Mouse (Mus musculus): ENCODE data around the gene Gm15262. TPM values are rescaled to one million over a fixed set of nuclear protein-coding genes. Genes with fewer than 3 reads are reported as not detected.
"Not testable (repeated sequence)": the region's sequence is repeated elsewhere in the genome, so short reads cannot be mapped to it uniquely, and the experiment has no call there.

Gene Gm15262
- polyA plus RNA-seq (2012; fragmentation: generic; extraction: Trizol), result not detected

GRCm38 (mm10) chrX:161287156-161287555 lies at the start of gene Gm15262:
TSS of gene Gm15262 (plus strand) at chrX:161287456.
- not testable (repeated sequence) for H3K27me3 ChIP-seq (ENCODE audit: control insufficient read depth, insufficient read depth, insufficient read length); H3ac ChIP-seq (ENCODE audit: control insufficient read depth, insufficient read length); H3K79me2 ChIP-seq (ENCODE audit: control insufficient read depth, insufficient read depth); H3K4me2 ChIP-seq (ENCODE audit: low read depth); H3K4me3 ChIP-seq; H3K36me3 ChIP-seq (ENCODE audit: control insufficient read depth, insufficient read depth)

GRCm38 (mm10) chrX:161308131-161308530 lies 20.9 kb downstream of the Gm15262 start:
- H3K36me3 ChIP-seq (ENCODE audit: control insufficient read depth, insufficient read depth), result no peaks in the 10 kb centered on the region
- H3K4me3 ChIP-seq, result no peak overlapping the region
- H3ac ChIP-seq (ENCODE audit: control insufficient read depth, insufficient read length), result no peak overlapping the region
- H3K79me2 ChIP-seq (ENCODE audit: control insufficient read depth, insufficient read depth), result no peaks in the 10 kb centered on the region
- H3K4me2 ChIP-seq (ENCODE audit: low read depth), result no peak overlapping the region
- H3K27me3 ChIP-seq (ENCODE audit: control insufficient read depth, insufficient read depth, insufficient read length), result no peaks in the 10 kb centered on the region
- TF ChIP-seq MAX (IDR thresholded peaks at IDR 0.05; ENCODE audit: low read depth), result no peak
- TF ChIP-seq REST (IDR thresholded peaks at IDR 0.05; ENCODE audit: insufficient read depth, insufficient read length), result no peak
- no peak for TF ChIP-seq TCF12 (IDR thresholded peaks at IDR 0.05; ENCODE audit: insufficient read depth, poor library complexity, severe bottlenecking)
- TF ChIP-seq MYOG (IDR thresholded peaks at IDR 0.05; ENCODE audit: control insufficient read depth in 1 of 3, insufficient read depth in 1 of 3, insufficient read length in 2 of 3, low read depth in 2 of 3), result no peak
- TF ChIP-seq MYOD1 (IDR thresholded peaks at IDR 0.05; ENCODE audit: control insufficient read depth in 1 of 3, insufficient read length in 2 of 3, low read depth in 2 of 3), result no peak
- TF ChIP-seq TCF3 (IDR thresholded peaks at IDR 0.05; ENCODE audit: insufficient read length, low read depth), result no peak
- TF ChIP-seq POLR2A (IDR thresholded peaks at IDR 0.05; ENCODE audit: insufficient read length, low read depth), result no peak
- TF ChIP-seq E2F4 (IDR thresholded peaks at IDR 0.05; ENCODE audit: insufficient read depth), result no peak
- TF ChIP-seq POLR2AphosphoS2 (IDR thresholded peaks at IDR 0.05; ENCODE audit: insufficient read length, low read depth), result no peak
- TF ChIP-seq CEBPB (IDR thresholded peaks at IDR 0.05; ENCODE audit: insufficient read depth, poor library complexity, severe bottlenecking), result no peak
- TF ChIP-seq USF1 (IDR thresholded peaks at IDR 0.05; ENCODE audit: low read depth), result no peak

GRCm38 (mm10) chrX:161316443-161316842 lies 29.2 kb downstream of the Gm15262 start:
- no peak overlapping the region for H3ac ChIP-seq (ENCODE audit: control insufficient read depth, insufficient read length)
- TF ChIP-seq CEBPB (IDR thresholded peaks at IDR 0.05; ENCODE audit: insufficient read depth, poor library complexity, severe bottlenecking) (no peak), USF1 (IDR thresholded peaks at IDR 0.05; ENCODE audit: low read depth) (no peak), POLR2A (IDR thresholded peaks at IDR 0.05; ENCODE audit: insufficient read length, low read depth) (no peak), REST (IDR thresholded peaks at IDR 0.05; ENCODE audit: insufficient read depth, insufficient read length) (no peak), TCF12 (IDR thresholded peaks at IDR 0.05; ENCODE audit: insufficient read depth, poor library complexity, severe bottlenecking) (no peak), TCF3 (IDR thresholded peaks at IDR 0.05; ENCODE audit: insufficient read length, low read depth) (no peak), E2F4 (IDR thresholded peaks at IDR 0.05; ENCODE audit: insufficient read depth) (no peak)
- no peak overlapping the region for H3K4me3 ChIP-seq

GRCm38 (mm10) chrX:161370927-161371326 lies 83.7 kb downstream of the Gm15262 start:
- TF ChIP-seq MYOG (IDR thresholded peaks at IDR 0.05; ENCODE audit: control insufficient read depth in 1 of 3, insufficient read depth in 1 of 3, insufficient read length in 2 of 3, low read depth in 2 of 3) (no peak), MAX (IDR thresholded peaks at IDR 0.05; ENCODE audit: low read depth) (no peak), CEBPB (IDR thresholded peaks at IDR 0.05; ENCODE audit: insufficient read depth, poor library complexity, severe bottlenecking) (no peak), POLR2A (IDR thresholded peaks at IDR 0.05; ENCODE audit: insufficient read length, low read depth) (no peak), REST (IDR thresholded peaks at IDR 0.05; ENCODE audit: insufficient read depth, insufficient read length) (no peak), TCF3 (IDR thresholded peaks at IDR 0.05; ENCODE audit: insufficient read length, low read depth) (no peak), SRF (IDR thresholded peaks at IDR 0.05; ENCODE audit: control insufficient read depth, insufficient read length, low read depth) (no peak), POLR2AphosphoS2 (IDR thresholded peaks at IDR 0.05; ENCODE audit: insufficient read length, low read depth) (no peak), E2F4 (IDR thresholded peaks at IDR 0.05; ENCODE audit: insufficient read depth) (no peak), USF1 (IDR thresholded peaks at IDR 0.05; ENCODE audit: low read depth) (no peak), MYOD1 (IDR thresholded peaks at IDR 0.05; ENCODE audit: control insufficient read depth in 1 of 3, insufficient read length in 2 of 3, low read depth in 2 of 3) (no peak), TCF12 (IDR thresholded peaks at IDR 0.05; ENCODE audit: insufficient read depth, poor library complexity, severe bottlenecking) (no peak)

More at GRCm38 (mm10) chrX:161316443-161316842, 29.2 kb downstream of the Gm15262 start:
- Histone ChIP-seq H3K4me2 (ENCODE audit: low read depth) (no peak overlapping the region), H3K36me3 (ENCODE audit: control insufficient read depth, insufficient read depth) (no peaks in the 10 kb centered on the region), H3K79me2 (ENCODE audit: control insufficient read depth, insufficient read depth) (no peaks in the 10 kb centered on the region), H3K27me3 (ENCODE audit: control insufficient read depth, insufficient read depth, insufficient read length) (no peaks in the 10 kb centered on the region)

GRCm38 (mm10) chrX:161371461-161371860 lies 84.2 kb downstream of the Gm15262 start:
- Histone ChIP-seq H3ac (ENCODE audit: control insufficient read depth, insufficient read length) (no peak overlapping the region), H3K4me3 (no peak overlapping the region), H3K27me3 (ENCODE audit: control insufficient read depth, insufficient read depth, insufficient read length) (no peaks in the 10 kb centered on the region), H3K79me2 (ENCODE audit: control insufficient read depth, insufficient read depth) (no peaks in the 10 kb centered on the region), H3K4me2 (ENCODE audit: low read depth) (no peak overlapping the region), H3K36me3 (ENCODE audit: control insufficient read depth, insufficient read depth) (no peaks in the 10 kb centered on the region)
- no peak for TF ChIP-seq CEBPB (IDR thresholded peaks at IDR 0.05; ENCODE audit: insufficient read depth, poor library complexity, severe bottlenecking)
- TF ChIP-seq REST (IDR thresholded peaks at IDR 0.05; ENCODE audit: insufficient read depth, insufficient read length), result no peak
- TF ChIP-seq TCF12 (IDR thresholded peaks at IDR 0.05; ENCODE audit: insufficient read depth, poor library complexity, severe bottlenecking), result no peak

More at GRCm38 (mm10) chrX:161370927-161371326, 83.7 kb downstream of the Gm15262 start:
- Histone ChIP-seq H3ac (ENCODE audit: control insufficient read depth, insufficient read length) (no peak overlapping the region), H3K4me2 (ENCODE audit: low read depth) (no peak overlapping the region), H3K27me3 (ENCODE audit: control insufficient read depth, insufficient read depth, insufficient read length) (no peaks in the 10 kb centered on the region), H3K36me3 (ENCODE audit: control insufficient read depth, insufficient read depth) (no peaks in the 10 kb centered on the region), H3K4me3 (no peak overlapping the region), H3K79me2 (ENCODE audit: control insufficient read depth, insufficient read depth) (no peaks in the 10 kb centered on the region)
